Mouse (Mus musculus): Measurements from ENCODE around the gene Cfap46.

GRCm38 (mm10) chr7:139681921-139682598 lies 1.6 kb downstream of the Cfap46 start:
- TF ChIP-seq CTCF (IDR thresholded peaks at IDR 0.05; ENCODE audit: borderline replicate concordance, extremely low read depth, insufficient read depth, insufficient read length) (no peak), POLR2A (IDR thresholded peaks at IDR 0.05; ENCODE audit: borderline replicate concordance, extremely low read depth, insufficient read depth, insufficient read length, poor library complexity, severe bottlenecking) (no peak)
